Mouse (Mus musculus) kidney, adult 2 months (tissue): ENCODE measurements at regions not wholly inside any gene's neighbourhood (a gene's known extent, or its start where the extent isn't known, plus 50 kb on each side); places are given as distances from the start of the nearest gene placed in this dataset.

Experiments used
- CTCF ChIP-seq: fragments of 200-500 bp; conservative IDR thresholded peaks from 2 replicates; pipeline ENCODE4 v1.5.1; 2011; ENCODE audit warnings: low read depth, mild to moderate bottlenecking, control low read depth, low read length, moderate library complexity, mixed read lengths; ENCODE audit not compliant: insufficient read depth, insufficient read length
- POLR2A ChIP-seq: fragments of 200-500 bp; IDR thresholded peaks from one replicate; pipeline ENCODE4 v1.6.1; 2011; ENCODE audit warnings: low read depth, low read length, control low read depth

DNA sequence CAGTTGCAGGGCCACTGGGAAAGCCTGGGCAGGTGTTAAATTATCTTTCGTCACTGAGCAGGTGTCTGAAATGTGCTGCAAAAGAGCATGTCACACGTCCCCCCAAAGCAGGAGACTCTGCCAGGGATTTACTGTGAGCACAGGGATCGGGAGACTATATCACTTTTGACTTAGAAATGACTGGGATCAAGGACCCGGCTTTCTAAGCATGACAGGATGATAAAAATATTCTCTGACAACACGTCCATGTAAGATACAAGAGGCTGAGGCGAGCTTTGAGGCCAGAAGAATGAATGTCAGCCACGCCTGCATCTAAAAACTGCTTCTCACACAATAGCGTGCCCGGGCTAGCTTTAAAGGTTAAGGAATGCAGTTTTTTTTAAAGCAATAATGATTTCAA lies 246.1 kb upstream of the Cdh5 start:
- TF ChIP-seq POLR2A, result no peak
- TF ChIP-seq CTCF, result no peak
